Comparison of ENCODE assay signal across 17 mouse cellular contexts in the genomic region with DNA sequence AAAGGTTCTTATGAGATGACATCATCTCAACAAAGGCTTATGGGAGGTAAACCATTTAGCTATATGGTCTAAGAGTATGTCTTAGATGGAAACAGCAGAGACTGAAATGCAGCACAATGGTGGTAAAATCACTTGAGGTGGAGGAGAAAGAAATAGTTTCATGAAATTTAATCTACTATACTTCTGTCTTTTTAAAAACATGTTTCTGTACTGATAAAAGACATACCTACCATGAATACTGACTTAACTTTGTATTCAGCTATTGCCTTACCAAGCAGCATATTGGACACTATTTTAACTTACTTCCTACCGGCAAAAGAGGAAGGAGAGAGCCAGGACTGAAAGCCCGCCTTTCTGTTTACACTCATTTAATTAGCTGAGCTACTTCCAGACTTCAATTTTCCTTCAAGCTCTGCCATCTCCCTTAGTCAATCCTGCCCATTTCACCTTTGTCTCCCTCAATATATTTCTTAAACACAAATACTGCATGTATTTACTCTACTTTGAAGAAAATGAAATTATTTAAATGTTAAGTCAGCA. TPM values are rescaled to one million over a fixed set of nuclear protein-coding genes. Genes with fewer than 3 reads are reported as not detected.
"Had no signal": no experiment of that assay in that cellular context is flagged by ENCODE, and none has a peak within 500 bp of the region (broad histone marks: within the 10 kb centered on the region; RNA-seq: fewer than 3 reads in every experiment).

No protein-coding gene starts in this region.

- DNase-seq: kidney, adult 8-10 months; kidney, postnatal 10 days; kidney, postnatal 36 days; left cerebral cortex, postnatal 4 days; lung, adult 2 months; lung, postnatal 14 days; lung, postnatal 4 days; midbrain, embryonic 14.5 days; thymus, adult 2 months; thymus, postnatal 14 days; thymus, postnatal 4 days had no signal

- H3K9me3 ChIP-seq: kidney, embryonic 15.5 days; limb, embryonic 12.5 days; limb, embryonic 15.5 days had no signal

- H3K27me3 ChIP-seq: kidney, embryonic 15.5 days; limb, embryonic 12.5 days; limb, embryonic 15.5 days had no signal

- H3K27ac ChIP-seq: kidney, embryonic 15.5 days; limb, embryonic 12.5 days; limb, embryonic 15.5 days; stomach, postnatal 0 days had no signal

- H3K36me3 ChIP-seq: kidney, embryonic 15.5 days had no signal

- H3K4me1 ChIP-seq: limb, embryonic 12.5 days had no signal

- H3K4me3 ChIP-seq: kidney, embryonic 15.5 days; limb, embryonic 12.5 days; limb, embryonic 15.5 days had no signal

- H3K9ac ChIP-seq: kidney, embryonic 15.5 days; limb, embryonic 12.5 days; limb, embryonic 15.5 days had no signal

RNA-seq across cellular contexts. Expression of gene Angptl1, which starts 21.4 kb away (rescaled TPM):
- total RNA-seq: megakaryocyte-erythroid progenitor cell, adult 5-6 weeks; midbrain, postnatal 0 days had no signal
